Mouse (Mus musculus) MEL (cell line): ENCODE results near the gene Olfr1045. TPM values are rescaled to one million over a fixed set of nuclear protein-coding genes. Genes with fewer than 3 reads are reported as not detected.

ENCODE experiments used
- DNase-seq: peaks from one replicate; pipeline ENCODE4 v3.0.0; 2011; ENCODE audit warnings: low read depth, low spot score
- H3K27ac ChIP-seq: 2 replicates; pipeline ENCODE4 v1.5.1; 2012; ENCODE audit warnings: low read depth, mild to moderate bottlenecking, control low read depth, low read length, moderate library complexity; ENCODE audit not compliant: control insufficient read depth
- H3K27me3 ChIP-seq, 2 experiments: fragments of 150-350 bp in 1 of 2; sonication (generic) in 1 of 2; 2 replicates each; pipeline ENCODE4 v1.6.1; 2012; ENCODE audit warnings: low read length in 2 of 2, mild to moderate bottlenecking in 2 of 2, improper control_type of control experiment in 1 of 2, moderate library complexity in 1 of 2; ENCODE audit not compliant: insufficient read depth in 2 of 2, control insufficient read depth in 1 of 2
- H3K36me3 ChIP-seq, 2 experiments: 2 replicates each; pipeline ENCODE4 v1.6.1; 2012 to 2014; ENCODE audit warnings: low read length in 2 of 2, improper control_type of control experiment in 1 of 2, inconsistent platforms in 1 of 2, mild to moderate bottlenecking in 1 of 2; ENCODE audit not compliant: insufficient read depth in 2 of 2, control insufficient read depth in 1 of 2
- H3K4me1 ChIP-seq, 2 experiments: fragments of 150-350 bp in 1 of 2; sonication (generic) in 1 of 2; 2 replicates each; pipeline ENCODE4 v1.6.1; 2012; ENCODE audit warnings: low read length in 2 of 2, improper control_type of control experiment in 1 of 2, mild to moderate bottlenecking in 1 of 2; ENCODE audit not compliant: insufficient read depth in 2 of 2, control insufficient read depth in 1 of 2
- H3K4me3 ChIP-seq, 2 experiments: fragments of 150-350 bp in 1 of 2; sonication (generic) in 1 of 2; 2 replicates each; pipeline ENCODE4 v1.5.1; 2012; ENCODE audit warnings: low read depth in 2 of 2, low read length in 2 of 2, mild to moderate bottlenecking in 2 of 2, moderate library complexity in 2 of 2, control low read depth in 1 of 2, improper control_type of control experiment in 1 of 2; ENCODE audit not compliant: control insufficient read depth in 1 of 2, insufficient read depth in 1 of 2
- H3K79me2 ChIP-seq: 2 replicates; pipeline ENCODE4 v1.6.1; 2012; ENCODE audit warnings: mild to moderate bottlenecking, low read length, moderate library complexity; ENCODE audit not compliant: control insufficient read depth, poor library complexity, insufficient read depth
- H3K9ac ChIP-seq: 2 replicates; pipeline ENCODE4 v1.6.1; 2012; ENCODE audit warnings: low read depth, mild to moderate bottlenecking, control low read depth, low read length, moderate library complexity; ENCODE audit not compliant: control insufficient read depth, poor library complexity, severe bottlenecking
- H3K9me3 ChIP-seq: fragments of 150-350 bp; sonication (generic); replicated peaks from 2 replicates; pipeline ENCODE4 v1.6.1; 2012; ENCODE audit warnings: mild to moderate bottlenecking, low read length, improper control_type of control experiment, moderate library complexity; ENCODE audit not compliant: insufficient read depth
- CHD2 ChIP-seq: IDR thresholded peaks from 2 replicates; pipeline ENCODE4 v1.6.1; 2011; ENCODE audit warnings: low read length, improper control_type of control experiment
- CTCF ChIP-seq, 3 experiments: IDR thresholded peaks in 2 of 3; conservative IDR thresholded peaks in 1 of 3; 2 replicates each; pipeline ENCODE4 v1.5.1; 2011 to 2012; ENCODE audit warnings: low read length in 3 of 3, low read depth in 2 of 3, mild to moderate bottlenecking in 2 of 3, improper control_type of control experiment in 1 of 3, inconsistent platforms in 1 of 3, mixed read lengths in 1 of 3, moderate library complexity in 1 of 3; ENCODE audit not compliant: control insufficient read depth in 1 of 3, insufficient read depth in 1 of 3, poor library complexity in 1 of 3, severe bottlenecking in 1 of 3
- ELF1 ChIP-seq: IDR thresholded peaks from 2 replicates; pipeline ENCODE4 v1.6.1; 2014; ENCODE audit warnings: low read depth, mild to moderate bottlenecking, inconsistent platforms, low read length, improper control_type of control experiment, moderate library complexity
- EP300 ChIP-seq, 2 experiments: IDR thresholded peaks; 2 replicates each; pipeline ENCODE4 v1.6.1; 2011; ENCODE audit warnings: improper control_type of control experiment in 2 of 2, low read length in 2 of 2, low read depth in 1 of 2, mild to moderate bottlenecking in 1 of 2
- GABPA ChIP-seq: IDR thresholded peaks from 2 replicates; pipeline ENCODE4 v1.6.1; 2012; ENCODE audit warnings: low read depth, mild to moderate bottlenecking, inconsistent platforms, low read length, improper control_type of control experiment, moderate library complexity
- GATA1 ChIP-seq: IDR thresholded peaks from 2 replicates; pipeline ENCODE4 v1.6.1; 2011; ENCODE audit warnings: low read depth, low read length, improper control_type of control experiment
- MAX ChIP-seq: IDR thresholded peaks from 2 replicates; pipeline ENCODE4 v1.6.1; 2011; ENCODE audit warnings: low read length, improper control_type of control experiment
- MAZ ChIP-seq: IDR thresholded peaks from 2 replicates; pipeline ENCODE4 v1.6.1; 2012; ENCODE audit warnings: low read depth, mild to moderate bottlenecking, inconsistent platforms, low read length, improper control_type of control experiment
- MXI1 ChIP-seq: IDR thresholded peaks from 2 replicates; pipeline ENCODE4 v1.6.1; 2011; ENCODE audit warnings: mild to moderate bottlenecking, low read depth, low read length, improper control_type of control experiment
- MYB ChIP-seq: IDR thresholded peaks from 2 replicates; pipeline ENCODE4 v1.6.1; 2011; ENCODE audit warnings: mild to moderate bottlenecking, low read depth, low read length, improper control_type of control experiment
- POLR2A ChIP-seq, 2 experiments: IDR thresholded peaks; 2 replicates each; pipeline ENCODE4 v1.6.1; 2011 to 2012; ENCODE audit warnings: low read length in 2 of 2, mild to moderate bottlenecking in 2 of 2, control low read depth in 1 of 2, improper control_type of control experiment in 1 of 2, low read depth in 1 of 2, moderate library complexity in 1 of 2; ENCODE audit not compliant: control insufficient read depth in 1 of 2, insufficient read depth in 1 of 2, poor library complexity in 1 of 2
- RCOR1 ChIP-seq: IDR thresholded peaks from 2 replicates; pipeline ENCODE4 v1.6.1; 2012; ENCODE audit warnings: low read depth, mild to moderate bottlenecking, inconsistent platforms, low read length, improper control_type of control experiment
- SMC3 ChIP-seq: IDR thresholded peaks from 2 replicates; pipeline ENCODE4 v1.6.1; 2011; ENCODE audit warnings: low read depth, low read length, improper control_type of control experiment
- TBP ChIP-seq: IDR thresholded peaks from 2 replicates; pipeline ENCODE4 v1.8.0; 2011; ENCODE audit warnings: low read depth, low read length, improper control_type of control experiment
- TCF12 ChIP-seq: IDR thresholded peaks from 2 replicates; pipeline ENCODE4 v1.6.1; 2014; ENCODE audit warnings: low read depth, mild to moderate bottlenecking, inconsistent platforms, low read length, improper control_type of control experiment, moderate library complexity
- USF1 ChIP-seq: IDR thresholded peaks from 2 replicates; pipeline ENCODE4 v1.6.1; 2014; ENCODE audit warnings: low read depth, mild to moderate bottlenecking, inconsistent platforms, low read length, improper control_type of control experiment, moderate library complexity
- ZC3H11A ChIP-seq: IDR thresholded peaks from 2 replicates; pipeline ENCODE4 v1.6.1; 2012; ENCODE audit warnings: low read depth, mild to moderate bottlenecking, inconsistent platforms, low read length, improper control_type of control experiment
- ZMIZ1 ChIP-seq: IDR thresholded peaks from 2 replicates; pipeline ENCODE4 v1.6.1; 2012; ENCODE audit warnings: low read depth, mild to moderate bottlenecking, inconsistent platforms, low read length, improper control_type of control experiment, moderate library complexity
- ZNF384 ChIP-seq: IDR thresholded peaks from 2 replicates; pipeline ENCODE4 v1.6.1; 2012; ENCODE audit warnings: low read depth, mild to moderate bottlenecking, inconsistent platforms, low read length, improper control_type of control experiment
- polyA plus RNA-seq, 2 experiments: library from polyadenylated mRNA; stranded (reverse) in 1 of 2; unstranded in 1 of 2; fragments of >175 nt in 1 of 2; fragments of >200 nt in 1 of 2; gene quantifications; 2 replicates each; pipeline versions ENCODE4 v1.2.1 to v1.2.4; 2012; ENCODE audit warnings: low replicate concordance in 2 of 2, low read depth in 1 of 2; ENCODE audit not compliant: insufficient read length in 2 of 2, insufficient read depth in 1 of 2, missing spikeins in 1 of 2
- total RNA-seq: library from RNA; depleted of rRNA; stranded (reverse); fragments of 300-350 nt; gene quantifications from 2 replicates; pipeline ENCODE4 v1.2.3, GENCODE M21; 2012

The Olfr1045 gene
- total and polyA plus RNA-seq, 3 experiments, result not detected

GRCm38 (mm10) chr2:86195863-86196262, 6.9 kb downstream of the Olfr1045 start:
- TF ChIP-seq POLR2A (IDR thresholded peaks at IDR 0.05; ENCODE audit: control insufficient read depth in 1 of 2, insufficient read depth in 1 of 2, low read depth in 1 of 2, low read length in 2 of 2, poor library complexity in 1 of 2) (no peak), SMC3 (no peak)
- H3K9me3 ChIP-seq, result no peaks in the 10 kb centered on the region
- H3K9ac ChIP-seq, result no peak overlapping the region
- no peaks in the 10 kb centered on the region for H3K27me3 ChIP-seq
- no peak overlapping the region for H3K27ac ChIP-seq
- no peaks in the 10 kb centered on the region for H3K79me2 ChIP-seq
- H3K36me3 ChIP-seq, result no peaks in the 10 kb centered on the region
- no peak for DNase-seq
- no peaks in the 10 kb centered on the region for H3K4me1 ChIP-seq
- H3K4me3 ChIP-seq, result no peak overlapping the region

- no peak for DNase-seq
- Histone ChIP-seq H3K4me3 (no peak within 1 kb of the TSS), H3K27me3 (no peaks in the 10 kb centered on the region), H3K79me2 (no peaks in the 10 kb centered on the region), H3K36me3 (no peaks in the 10 kb centered on the region), H3K9ac (no peak within 1 kb of the TSS), H3K4me1 (no peaks in the 10 kb centered on the region), H3K9me3 (no peaks in the 10 kb centered on the region), H3K27ac (no peak within 1 kb of the TSS)
- TF ChIP-seq ELF1 (no peak), TCF12 (no peak), MAX (no peak), MAZ (no peak), MXI1 (no peak), RCOR1 (no peak), ZMIZ1 (no peak), POLR2A (IDR thresholded peaks at IDR 0.05; ENCODE audit: control insufficient read depth in 1 of 2, insufficient read depth in 1 of 2, low read depth in 1 of 2, low read length in 2 of 2, poor library complexity in 1 of 2) (no peak), GATA1 (no peak), ZC3H11A (no peak), EP300 (IDR thresholded peaks at IDR 0.05; ENCODE audit: low read depth in 1 of 2, low read length in 2 of 2) (no peak), CTCF (IDR thresholded peaks at IDR 0.05 in 2 of 3, conservative IDR thresholded peaks at IDR 0.05 in 1 of 3; ENCODE audit: control insufficient read depth in 1 of 3, insufficient read depth in 1 of 3, low read depth in 2 of 3, low read length in 3 of 3, poor library complexity in 1 of 3, severe bottlenecking in 1 of 3) (no peak), MYB (no peak), SMC3 (no peak), ZNF384 (no peak)
These were observed 17.2 kb downstream of the Olfr1045 start, which contains the start of gene Olfr52 for GRCm38 (mm10) chr2:86185583-86185982. Gene Olfr52, minus strand, starts transcription at chr2:86185683.

GRCm38 (mm10) chr2:86179950-86180349, 22.9 kb downstream of the Olfr1045 start:
- H3K27ac ChIP-seq, result no peak overlapping the region
- H3K4me1 ChIP-seq, result no peaks in the 10 kb centered on the region
- no peak for DNase-seq
- H3K79me2 ChIP-seq, result no peaks in the 10 kb centered on the region
- H3K36me3 ChIP-seq, result no peaks in the 10 kb centered on the region
- no peak overlapping the region for H3K9ac ChIP-seq
- H3K9me3 ChIP-seq, result no peaks in the 10 kb centered on the region
- no peaks in the 10 kb centered on the region for H3K27me3 ChIP-seq
- TF ChIP-seq CHD2 (no peak), TBP (no peak), EP300 (IDR thresholded peaks at IDR 0.05; ENCODE audit: low read depth in 1 of 2, low read length in 2 of 2) (no peak), USF1 (no peak), GABPA (no peak)
- TF ChIP-seq, all 39 proteins: peak for 0
- H3K4me3 ChIP-seq, result no peak overlapping the region
